Mouse (Mus musculus) cerebellum, postnatal 10 days (tissue): ENCODE data around the gene Cyp4x1.
"Not testable (repeated sequence)": the region's sequence is repeated elsewhere in the genome, so short reads cannot be mapped to it uniquely, and the experiment has no call there.

ENCODE experiments used
- DNase-seq, 2 experiments: peaks; one replicate each; pipeline ENCODE4 v3.0.0; 2021; ENCODE audit warnings: mixed read lengths in 2 of 2

The Cyp4x1 gene

GRCm38 (mm10) chr4:115133621-115134295 lies at the start of gene Cyp4x1:
Gene Cyp4x1 (minus strand): TSS chr4:115134281.
- peak; percentile 79 for DNase-seq

DNA sequence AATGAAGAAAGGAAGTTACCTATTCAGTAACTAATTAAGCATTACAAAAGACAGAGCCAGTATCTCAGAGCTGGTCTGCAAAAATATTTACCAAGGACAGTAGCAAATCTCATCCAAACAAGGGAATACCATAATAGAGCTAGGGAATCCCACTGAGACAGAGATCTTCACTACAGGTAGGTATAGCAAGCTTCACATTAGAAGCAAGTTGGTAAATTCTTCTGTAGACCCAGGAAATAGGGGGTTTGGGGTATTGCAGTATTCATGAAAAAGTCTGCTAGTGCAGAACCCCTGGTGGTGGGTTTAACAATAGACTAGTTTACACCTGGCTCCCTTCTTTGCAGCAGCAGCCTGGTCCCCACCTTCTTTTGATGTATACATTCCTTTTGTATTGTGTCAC lies 42.1 kb upstream of the Cyp4x1 start:
- DNase-seq = not testable (repeated sequence)

DNA sequence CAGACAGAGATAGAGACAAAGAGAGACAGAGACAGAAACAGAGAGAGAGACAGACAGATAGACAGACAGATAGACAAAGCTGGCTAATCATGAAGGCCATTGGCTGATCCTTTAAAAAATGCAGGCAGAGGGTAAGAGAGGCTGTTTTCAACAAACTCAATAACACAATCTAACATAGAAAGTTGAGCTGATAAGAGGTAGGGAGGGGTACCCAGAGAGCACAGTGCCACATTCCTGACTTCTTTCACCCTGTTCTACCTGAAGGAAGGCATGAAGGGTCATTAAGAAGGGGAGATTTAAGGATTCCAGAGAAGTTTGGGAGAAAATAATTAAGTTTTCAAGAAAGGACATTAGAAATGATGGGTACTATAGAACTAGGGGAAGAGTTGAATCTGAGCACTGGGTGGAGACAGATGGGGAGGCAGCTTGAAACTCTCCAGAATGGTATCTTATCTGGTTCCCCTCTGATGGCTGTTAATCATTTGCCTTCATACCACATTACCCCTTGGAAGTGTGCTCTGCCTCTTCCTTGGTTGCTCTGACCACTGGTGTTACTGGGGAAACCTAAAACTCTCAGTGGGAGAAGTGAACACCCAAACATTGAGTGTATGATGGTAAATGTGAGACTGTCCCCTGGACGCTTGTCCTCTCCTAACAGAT lies 40.7 kb upstream of the Cyp4x1 start:
- DNase-seq = no peak

- not testable (repeated sequence) for DNase-seq
Measured at GRCm38 (mm10) chr4:115158963-115159362, 24.9 kb upstream of the Cyp4x1 start.

DNA sequence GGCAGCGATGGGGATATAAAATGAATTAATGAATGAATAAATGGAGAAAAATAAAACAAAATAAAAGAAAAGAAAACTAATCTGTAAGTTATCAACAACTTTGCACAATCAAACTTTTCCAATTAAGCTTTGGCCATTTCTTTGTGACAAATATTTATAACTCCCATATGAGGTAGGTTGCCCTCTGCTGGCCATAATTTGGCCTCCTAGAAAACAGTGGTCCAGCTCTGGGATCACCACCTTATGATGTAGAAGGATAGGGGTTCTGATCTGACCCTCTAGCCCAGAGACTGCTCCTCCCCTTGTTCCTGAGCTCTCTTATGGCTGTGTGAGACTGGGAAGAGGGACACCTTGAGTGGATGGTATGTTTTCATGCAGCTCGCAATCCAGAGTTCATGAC lies 20.6 kb upstream of the Cyp4x1 start:
- DNase-seq = peak; percentile 17 to 34

- DNase-seq = peak in 1 of 2 experiments; percentile 16
Measured at GRCm38 (mm10) chr4:115134296-115134630, 182 bp upstream of the Cyp4x1 start.

DNA sequence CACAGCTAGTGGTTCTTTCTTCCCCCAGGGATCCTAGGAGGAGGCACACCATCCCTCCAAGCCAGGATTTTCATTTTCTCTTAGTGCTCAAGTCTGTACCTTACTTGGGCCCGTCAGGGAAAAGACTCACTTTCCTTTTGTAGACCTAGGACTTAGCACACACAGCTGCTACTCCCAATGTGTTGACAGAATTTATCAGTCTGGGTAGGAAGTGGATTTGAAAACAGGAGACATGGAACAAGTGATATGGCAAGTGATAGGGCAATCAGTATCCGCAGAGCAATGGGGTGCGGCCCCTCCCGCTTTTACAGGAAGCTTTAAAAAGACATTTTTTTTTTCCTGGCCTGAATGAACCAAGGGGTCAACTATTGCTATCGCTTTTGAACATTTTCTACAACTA lies 996 bp downstream of the Cyp4x1 start:
- peak in 1 of 2 experiments; percentile 5 for DNase-seq

DNA sequence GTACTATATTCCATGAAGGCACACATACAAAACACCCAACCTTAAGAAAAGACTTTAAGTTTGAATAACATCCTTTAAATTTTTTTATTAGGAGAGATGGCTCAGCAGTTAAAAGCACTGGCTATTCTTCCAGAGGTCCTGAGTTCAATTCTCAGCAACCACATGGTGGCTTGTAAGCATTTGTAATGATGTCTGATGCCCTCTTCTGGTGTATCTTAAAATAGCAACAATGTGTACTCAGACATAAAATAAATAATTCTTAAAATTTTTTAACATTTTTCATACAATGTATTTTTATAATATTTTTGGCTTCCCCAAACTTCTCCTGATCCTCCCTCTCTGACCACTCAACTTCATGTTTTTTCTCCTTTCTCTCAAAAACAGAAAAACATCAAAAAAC lies 9.4 kb downstream of the Cyp4x1 start:
- DNase-seq = no peak

DNA sequence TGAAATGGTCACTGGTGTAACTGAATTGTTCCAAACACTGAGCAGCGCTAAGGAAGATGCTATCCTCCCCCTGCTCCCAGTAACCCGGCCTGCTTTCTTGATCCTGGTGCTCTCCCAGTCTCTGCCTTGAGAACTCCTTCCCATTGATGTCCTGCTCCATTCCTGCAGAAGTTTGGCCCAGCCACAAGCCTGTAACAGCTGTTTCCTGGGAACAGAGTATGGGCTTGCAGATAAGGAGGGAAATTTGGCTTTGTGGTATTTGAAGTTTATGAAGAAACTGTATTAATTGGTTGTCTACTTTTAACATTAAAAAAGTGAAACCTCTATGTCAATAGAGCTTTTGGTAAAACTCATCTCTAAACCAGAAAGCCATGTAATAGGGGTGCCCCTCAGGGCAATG lies 10.6 kb downstream of the Cyp4x1 start:
- no peak for DNase-seq

GRCm38 (mm10) chr4:115121608-115122007 lies 12.5 kb downstream of the Cyp4x1 start:
- no peak for DNase-seq

DNA sequence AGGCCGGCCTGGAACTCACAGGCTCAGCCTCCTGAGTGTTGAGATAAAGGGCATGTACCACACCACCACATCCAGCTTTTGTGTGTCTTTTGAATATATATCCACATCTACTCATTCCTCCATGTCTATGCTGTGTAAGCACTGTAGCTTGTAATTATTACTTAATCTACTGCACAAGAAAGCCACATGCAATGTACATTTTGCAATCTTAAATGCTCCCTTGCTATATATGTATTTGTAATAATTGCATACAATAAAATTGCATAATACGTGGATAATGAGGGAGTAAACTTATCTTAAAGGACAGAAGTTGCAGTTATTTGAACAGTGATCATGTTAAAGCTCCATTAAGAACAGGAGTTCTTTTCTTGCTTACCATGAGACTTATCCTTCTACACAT lies 12.9 kb downstream of the Cyp4x1 start:
- DNase-seq = no peak

- DNase-seq = no peak
Measured at GRCm38 (mm10) chr4:115119642-115120041, 14.4 kb downstream of the Cyp4x1 start.

GRCm38 (mm10) chr4:115113266-115113665 lies 20.8 kb downstream of the Cyp4x1 start:
- no peak for DNase-seq

GRCm38 (mm10) chr4:115111167-115111566 lies 22.9 kb downstream of the Cyp4x1 start:
- DNase-seq = no peak

DNA sequence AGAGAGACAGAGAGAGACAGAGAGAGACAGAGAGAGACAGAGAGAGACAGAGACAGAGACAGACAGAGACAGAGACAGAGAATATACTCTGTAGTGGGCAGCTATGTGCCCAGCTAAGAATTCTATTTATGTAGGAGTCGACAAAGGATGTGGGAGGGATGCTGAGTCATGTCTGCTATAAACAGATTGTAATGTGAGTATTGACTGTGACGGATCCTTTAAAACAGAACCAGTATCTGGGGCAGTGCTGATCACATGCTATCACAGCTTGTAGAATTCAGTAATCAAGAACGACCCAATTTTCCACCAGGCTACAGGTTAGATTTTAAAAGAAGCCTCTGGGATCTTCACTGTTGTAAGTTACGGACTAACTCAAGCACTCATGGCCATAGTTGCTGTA lies 30.6 kb downstream of the Cyp4x1 start:
- no peak for DNase-seq

DNA sequence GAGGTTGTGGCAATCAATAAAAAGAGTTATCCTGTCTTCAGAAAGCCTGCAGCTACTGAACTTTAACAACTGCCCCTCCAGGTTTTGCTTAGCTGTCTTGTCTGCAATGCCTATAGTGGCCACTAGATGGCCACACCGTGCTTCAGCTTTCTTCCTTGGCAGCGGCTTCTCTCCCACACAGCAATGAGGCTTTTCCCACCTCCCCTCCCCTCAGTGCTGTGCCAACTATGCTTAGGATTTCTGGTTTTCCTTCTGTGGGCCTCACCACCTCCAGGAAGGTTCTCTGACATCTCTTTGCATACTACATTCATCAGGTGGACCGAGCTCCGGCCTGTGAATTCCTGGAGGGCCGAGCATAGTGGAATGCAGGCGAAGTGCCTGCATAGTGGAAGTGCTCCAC lies 32.4 kb downstream of the Cyp4x1 start:
- peak; percentile 82 to 86 for DNase-seq

- DNase-seq = peak; percentile 59 to 61
Measured at GRCm38 (mm10) chr4:115097146-115097496, 37.0 kb downstream of the Cyp4x1 start.

- DNase-seq = no peak
Measured at GRCm38 (mm10) chr4:115096435-115097145, 37.5 kb downstream of the Cyp4x1 start.

DNA sequence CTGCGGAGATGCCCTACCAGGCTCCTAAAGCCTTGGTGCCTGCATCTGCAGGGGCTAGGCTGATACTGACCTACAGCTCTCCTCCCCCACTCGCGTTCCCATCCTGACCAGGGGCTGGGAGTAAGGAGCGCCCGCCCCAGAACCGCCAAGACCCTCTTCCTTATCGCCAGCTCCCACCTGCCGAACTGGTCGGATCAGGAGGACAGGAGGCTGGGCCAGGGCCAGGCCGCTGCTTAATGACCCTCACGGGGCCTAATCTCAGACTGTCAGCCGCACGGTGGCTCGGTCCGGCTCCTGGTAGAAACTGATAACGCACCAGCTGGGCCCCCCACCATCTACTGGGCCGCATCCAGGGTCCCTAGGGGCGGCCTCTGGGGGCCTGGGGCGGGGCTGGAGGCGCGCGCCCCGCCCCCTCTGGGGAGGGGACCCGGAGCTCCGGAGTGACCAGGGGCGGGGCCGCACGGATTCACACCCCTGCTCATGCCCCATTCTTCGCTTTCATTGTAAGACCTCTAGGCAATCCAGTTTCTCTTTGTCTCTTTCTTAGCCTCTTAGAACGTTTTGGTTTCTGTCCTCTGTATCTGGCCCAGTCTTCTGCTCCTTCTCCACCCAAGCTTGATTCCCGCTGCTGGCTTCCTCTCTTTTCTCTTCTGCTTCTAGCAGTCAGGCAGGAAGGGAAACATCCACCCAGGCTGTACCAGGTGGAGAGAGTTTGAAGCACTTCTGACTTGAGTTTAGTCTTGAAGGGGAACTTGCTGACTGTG lies 38.2 kb downstream of the Cyp4x1 start:
- peak; percentile 45 to 47 for DNase-seq

GRCm38 (mm10) chr4:115094056-115094455 lies 40.0 kb downstream of the Cyp4x1 start:
- DNase-seq = no peak

GRCm38 (mm10) chr4:115093331-115093864 lies 40.7 kb downstream of the Cyp4x1 start:
- no peak for DNase-seq

DNA sequence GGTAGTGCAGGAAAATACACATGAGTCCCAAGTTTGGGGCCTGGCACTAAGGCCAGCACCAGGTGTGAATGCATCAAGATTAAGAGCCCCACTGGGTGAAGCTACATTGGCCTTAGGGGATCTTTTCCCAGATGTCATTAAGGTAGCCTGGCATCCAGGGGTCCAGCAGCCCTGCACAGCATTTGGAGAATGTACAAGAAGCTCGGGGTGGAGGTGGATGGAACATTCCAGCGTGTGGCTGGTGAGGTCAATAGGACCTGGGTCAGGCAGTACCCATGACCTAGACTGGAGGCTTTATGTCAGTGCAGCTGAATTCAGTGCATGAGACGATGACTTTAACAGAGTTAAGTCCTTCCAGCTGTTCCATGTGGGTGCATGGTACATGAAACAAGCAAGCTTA lies 42.3 kb downstream of the Cyp4x1 start:
- DNase-seq = no peak

GRCm38 (mm10) chr4:115090592-115090991 lies 43.5 kb downstream of the Cyp4x1 start:
- no peak for DNase-seq
